Mouse (Mus musculus): ENCODE measurements around the gene Hoxa10. TPM values are rescaled to one million over a fixed set of nuclear protein-coding genes. Genes with fewer than 3 reads are reported as not detected.

Hoxa10 gene
- polyA plus RNA-seq, 1 experiment = 34.0 TPM

DNA sequence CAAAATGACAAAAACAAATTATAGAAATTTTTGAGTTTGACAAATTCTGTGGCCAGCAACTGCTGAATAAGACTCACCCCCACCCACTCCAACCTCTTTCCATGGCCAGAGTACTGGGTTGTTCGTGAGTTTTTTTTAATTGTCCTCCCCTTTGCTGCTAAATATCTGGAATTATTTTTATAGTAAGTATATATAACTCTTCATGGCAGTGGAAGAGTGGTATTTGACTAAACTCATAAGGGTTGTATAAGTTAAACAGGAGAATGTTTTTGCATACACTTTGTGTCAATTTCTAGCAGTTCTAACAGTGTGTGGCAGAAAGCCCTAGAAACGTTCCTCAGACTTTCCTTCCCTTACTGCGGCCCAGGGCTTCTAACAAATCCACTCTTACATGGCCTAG, 27.0 kb upstream of the Hoxa10 start:
- no peak overlapping the region for H3K27ac ChIP-seq (ENCODE audit: insufficient read depth, low read depth, low read length)
- WGBS = 21% methylated on average over 3 of the region's 3 CpGs
- no peak for DNase-seq
- no peaks in the 10 kb centered on the region for H3K4me1 ChIP-seq (ENCODE audit: control insufficient read depth, insufficient read depth, low read length)
- H3K27me3 ChIP-seq (replicated peaks; ENCODE audit: control insufficient read depth, insufficient read depth, low read length) = peaks cover 17% of the 10 kb centered on the region
- no peak overlapping the region for H3K4me3 ChIP-seq (ENCODE audit: insufficient read depth, low read depth, low read length)
- TF ChIP-seq POLR2A (IDR thresholded peaks at IDR 0.05; ENCODE audit: low read depth, low read length) (no peak), CTCF (conservative IDR thresholded peaks at IDR 0.05; ENCODE audit: insufficient read depth, insufficient read length, low read depth, low read length) (no peak)
- no peaks in the 10 kb centered on the region for H3K36me3 ChIP-seq (ENCODE audit: control insufficient read depth, insufficient read depth, low read length)

DNA sequence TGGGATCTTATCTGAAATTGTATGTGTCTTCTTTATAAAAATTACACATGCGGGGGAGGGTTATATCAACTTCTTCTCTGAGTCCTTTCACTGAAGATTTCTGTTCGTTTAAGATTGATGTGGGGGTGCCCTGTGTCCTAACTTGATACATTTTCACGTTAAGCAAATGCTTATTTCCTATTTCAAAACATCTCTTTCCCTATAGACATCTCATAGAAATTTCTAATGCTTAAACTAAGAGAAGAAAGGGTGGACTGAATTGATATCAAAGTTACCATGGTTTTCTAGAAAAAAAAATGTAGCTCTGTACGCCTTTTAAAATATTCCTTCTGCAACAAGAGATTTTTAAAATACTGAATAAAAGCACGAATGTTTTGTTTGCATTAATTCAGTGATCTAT, 26.6 kb upstream of the Hoxa10 start:
- Histone ChIP-seq H3K27ac (ENCODE audit: insufficient read depth, low read depth, low read length) (no peak overlapping the region), H3K4me1 (ENCODE audit: control insufficient read depth, insufficient read depth, low read length) (no peaks in the 10 kb centered on the region), H3K4me3 (ENCODE audit: insufficient read depth, low read depth, low read length) (no peak overlapping the region), H3K27me3 (replicated peaks; ENCODE audit: control insufficient read depth, insufficient read depth, low read length) (peaks cover 22% of the 10 kb centered on the region), H3K36me3 (ENCODE audit: control insufficient read depth, insufficient read depth, low read length) (no peaks in the 10 kb centered on the region)
- no peak for TF ChIP-seq POLR2A (IDR thresholded peaks at IDR 0.05; ENCODE audit: low read depth, low read length)
- no peak for TF ChIP-seq CTCF (conservative IDR thresholded peaks at IDR 0.05; ENCODE audit: insufficient read depth, insufficient read length, low read depth, low read length)
- DNase-seq = no peak
- WGBS = 27% methylated on average over 5 of the region's 5 CpGs

DNA sequence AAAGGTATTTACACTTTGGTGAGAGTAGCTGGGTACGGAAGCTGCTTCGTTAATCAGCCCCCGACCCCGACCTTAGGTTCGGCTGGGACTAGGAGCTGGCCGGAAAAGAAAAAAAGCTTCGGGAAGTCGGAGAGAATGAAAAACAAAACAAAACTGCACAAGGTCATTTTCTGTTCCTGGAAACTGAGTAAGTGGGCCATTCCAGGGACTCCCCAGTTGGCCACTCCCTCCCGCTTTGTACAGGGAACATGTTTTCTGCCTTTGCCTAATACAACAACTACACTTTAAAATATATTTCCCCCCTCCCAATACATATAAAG, 26.0 kb upstream of the Hoxa10 start:
- DNase-seq = no peak
- H3K36me3 ChIP-seq (ENCODE audit: control insufficient read depth, insufficient read depth, low read length) = no peaks in the 10 kb centered on the region
- no peaks in the 10 kb centered on the region for H3K4me1 ChIP-seq (ENCODE audit: control insufficient read depth, insufficient read depth, low read length)
- H3K27ac ChIP-seq (ENCODE audit: insufficient read depth, low read depth, low read length) = no peak overlapping the region
- no peak overlapping the region for H3K4me3 ChIP-seq (ENCODE audit: insufficient read depth, low read depth, low read length)
- peaks cover 25% of the 10 kb centered on the region for H3K27me3 ChIP-seq (replicated peaks; ENCODE audit: control insufficient read depth, insufficient read depth, low read length)
- 11% methylated on average over 9 of the region's 9 CpGs for WGBS
- TF ChIP-seq POLR2A (IDR thresholded peaks at IDR 0.05; ENCODE audit: low read depth, low read length) (no peak), CTCF (conservative IDR thresholded peaks at IDR 0.05; ENCODE audit: insufficient read depth, insufficient read length, low read depth, low read length) (no peak)

DNA sequence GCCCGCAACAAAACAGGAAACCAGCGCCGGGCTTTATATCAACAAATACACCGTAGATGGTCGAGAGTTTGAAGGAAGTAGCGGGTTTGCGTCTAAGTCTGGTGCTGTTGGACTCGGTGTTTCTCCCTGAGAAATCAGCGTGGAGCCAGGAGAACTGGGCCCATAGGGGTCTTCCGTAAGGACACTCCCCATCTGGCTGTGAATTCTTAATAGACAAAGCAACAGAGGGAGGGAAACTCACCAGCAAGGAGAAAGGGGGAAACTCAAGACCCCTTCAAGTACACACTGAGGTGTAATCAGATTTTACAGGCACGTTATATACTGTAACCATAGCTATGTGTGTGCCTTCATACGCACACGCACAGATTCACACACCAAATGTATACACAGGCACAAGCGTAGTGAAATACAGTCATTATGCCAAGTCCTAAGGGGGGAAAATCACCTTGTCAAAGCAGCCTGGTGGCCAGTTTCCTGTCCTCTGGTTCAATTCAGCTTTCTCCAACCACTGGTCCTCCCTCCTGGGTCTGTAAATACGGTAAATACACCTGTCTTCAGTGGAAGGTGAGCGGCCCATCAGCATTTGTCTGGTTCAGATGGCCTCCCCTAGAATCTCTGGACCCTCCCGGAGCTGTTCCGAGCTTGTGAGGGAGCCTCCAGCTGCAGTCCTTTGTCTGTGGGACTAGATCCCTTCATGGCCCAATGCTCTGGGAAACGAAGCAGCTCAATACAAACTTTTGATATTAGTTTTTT, 25.4 kb upstream of the Hoxa10 start:
- Histone ChIP-seq H3K27ac (ENCODE audit: insufficient read depth, low read depth, low read length) (no peak overlapping the region), H3K4me1 (ENCODE audit: control insufficient read depth, insufficient read depth, low read length) (no peaks in the 10 kb centered on the region), H3K27me3 (replicated peaks; ENCODE audit: control insufficient read depth, insufficient read depth, low read length) (peaks cover 26% of the 10 kb centered on the region), H3K36me3 (ENCODE audit: control insufficient read depth, insufficient read depth, low read length) (no peaks in the 10 kb centered on the region), H3K4me3 (ENCODE audit: insufficient read depth, low read depth, low read length) (no peak overlapping the region)
- 8% methylated on average over 19 of the region's 19 CpGs for WGBS
- peak; percentile 8 for DNase-seq
- TF ChIP-seq POLR2A (IDR thresholded peaks at IDR 0.05; ENCODE audit: low read depth, low read length) (no peak), CTCF (conservative IDR thresholded peaks at IDR 0.05; ENCODE audit: insufficient read depth, insufficient read length, low read depth, low read length) (no peak)

DNA sequence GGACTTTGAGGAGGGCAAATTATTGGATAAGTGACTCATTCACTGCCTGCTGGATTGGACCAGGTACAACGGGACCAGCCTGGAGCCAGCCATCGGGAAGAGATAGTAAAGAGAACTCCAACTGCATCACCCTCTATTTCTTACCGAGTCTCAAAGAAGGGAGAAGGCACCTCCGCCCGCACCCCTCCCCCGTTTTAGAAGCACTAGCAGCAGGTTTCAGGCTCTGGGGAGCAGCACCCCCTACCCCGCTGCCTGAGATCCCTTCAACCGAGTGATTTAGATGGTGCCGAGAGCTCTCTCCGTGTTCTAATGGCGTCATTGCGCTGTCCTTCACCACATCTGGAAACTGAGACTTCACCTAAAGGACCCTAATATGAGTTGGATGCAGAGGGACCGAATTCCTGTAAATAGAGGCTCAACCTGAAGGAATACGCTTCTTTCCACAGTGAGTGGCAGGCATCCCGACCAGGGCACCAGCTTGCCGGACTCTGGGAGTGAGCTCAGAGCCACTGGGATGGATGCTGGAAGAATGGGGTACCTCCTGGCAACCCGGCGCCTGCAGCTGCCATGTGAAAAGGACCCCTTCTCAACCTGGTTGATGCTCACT, 24.8 kb upstream of the Hoxa10 start:
- TF ChIP-seq CTCF (conservative IDR thresholded peaks at IDR 0.05; ENCODE audit: insufficient read depth, insufficient read length, low read depth, low read length) (no peak), POLR2A (IDR thresholded peaks at IDR 0.05; ENCODE audit: low read depth, low read length) (no peak)
- Histone ChIP-seq H3K4me3 (ENCODE audit: insufficient read depth, low read depth, low read length) (no peak overlapping the region), H3K4me1 (ENCODE audit: control insufficient read depth, insufficient read depth, low read length) (no peaks in the 10 kb centered on the region), H3K27me3 (replicated peaks; ENCODE audit: control insufficient read depth, insufficient read depth, low read length) (peaks cover 32% of the 10 kb centered on the region), H3K27ac (ENCODE audit: insufficient read depth, low read depth, low read length) (no peak overlapping the region), H3K36me3 (ENCODE audit: control insufficient read depth, insufficient read depth, low read length) (no peaks in the 10 kb centered on the region)
- WGBS = 4% methylated on average over 18 of the region's 18 CpGs
- DNase-seq = no peak

- WGBS = 14% methylated on average over 5 of the region's 5 CpGs
- H3K36me3 ChIP-seq (ENCODE audit: control insufficient read depth, insufficient read depth, low read length) = no peaks in the 10 kb centered on the region
- no peak overlapping the region for H3K4me3 ChIP-seq (ENCODE audit: insufficient read depth, low read depth, low read length)
- TF ChIP-seq POLR2A (IDR thresholded peaks at IDR 0.05; ENCODE audit: low read depth, low read length) (no peak), CTCF (conservative IDR thresholded peaks at IDR 0.05; ENCODE audit: insufficient read depth, insufficient read length, low read depth, low read length) (no peak)
- H3K4me1 ChIP-seq (ENCODE audit: control insufficient read depth, insufficient read depth, low read length) = no peaks in the 10 kb centered on the region
- H3K27ac ChIP-seq (ENCODE audit: insufficient read depth, low read depth, low read length) = no peak overlapping the region
- no peak for DNase-seq
- H3K27me3 ChIP-seq (replicated peaks; ENCODE audit: control insufficient read depth, insufficient read depth, low read length) = peaks cover 40% of the 10 kb centered on the region
Measured at GRCm38 (mm10) chr6:52264106-52264790, 23.6 kb upstream of the Hoxa10 start.

DNA sequence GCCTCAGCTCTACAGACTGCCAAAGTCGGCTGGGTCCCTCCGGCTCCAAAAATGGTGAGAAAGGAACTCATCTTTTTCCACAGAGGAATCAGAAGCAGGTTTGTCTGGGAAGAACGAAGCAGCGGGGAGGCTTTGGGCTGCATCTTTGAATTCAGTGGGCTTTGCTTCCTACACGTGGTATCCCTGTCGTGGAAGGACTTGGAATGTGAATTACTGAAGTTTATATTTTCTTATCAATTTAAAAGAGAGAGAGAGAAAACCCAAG, 22.6 kb upstream of the Hoxa10 start:
- H3K27ac ChIP-seq (ENCODE audit: insufficient read depth, low read depth, low read length) = no peak overlapping the region
- H3K4me3 ChIP-seq (ENCODE audit: insufficient read depth, low read depth, low read length) = no peak overlapping the region
- no peaks in the 10 kb centered on the region for H3K4me1 ChIP-seq (ENCODE audit: control insufficient read depth, insufficient read depth, low read length)
- H3K27me3 ChIP-seq (replicated peaks; ENCODE audit: control insufficient read depth, insufficient read depth, low read length) = peaks cover 36% of the 10 kb centered on the region
- DNase-seq = no peak
- 13% methylated on average over 6 of the region's 6 CpGs for WGBS
- H3K36me3 ChIP-seq (ENCODE audit: control insufficient read depth, insufficient read depth, low read length) = no peaks in the 10 kb centered on the region
- no peak for TF ChIP-seq CTCF (conservative IDR thresholded peaks at IDR 0.05; ENCODE audit: insufficient read depth, insufficient read length, low read depth, low read length)
- no peak for TF ChIP-seq POLR2A (IDR thresholded peaks at IDR 0.05; ENCODE audit: low read depth, low read length)
